Mouse (Mus musculus) embryonic facial prominence, embryonic 14.5 days (tissue): ENCODE measurements around the gene Gm10447. TPM values are rescaled to one million over a fixed set of nuclear protein-coding genes. Genes with fewer than 3 reads are reported as not detected.

Experiments
- ATAC-seq: fragments of 200-750 bp; cut with Nextera tagmentation; 2 replicates; pipeline ENCODE4 v1.8.0; 2017; ENCODE audit warnings: low read depth, moderate number of reproducible peaks, moderate TSS enrichment
- DNase-seq: peaks from one replicate; pipeline ENCODE4 v3.0.0-alpha.2; 2015; ENCODE audit warnings: low spot score
- H3K27ac ChIP-seq: fragments of 300-500 bp; sonication (generic); replicated peaks from 2 replicates; pipeline ENCODE4 v1.5.1; 2014; ENCODE audit warnings: low read depth, mild to moderate bottlenecking, low read length, moderate library complexity
- H3K27me3 ChIP-seq: fragments of 300-500 bp; sonication (generic); replicated peaks from 2 replicates; pipeline ENCODE4 v1.6.1; 2014; ENCODE audit warnings: low read length; ENCODE audit not compliant: control insufficient read depth, insufficient read depth
- H3K36me3 ChIP-seq: fragments of 300-500 bp; sonication (generic); 2 replicates; pipeline ENCODE4 v1.6.1; 2014; ENCODE audit warnings: low read length, mixed read lengths; ENCODE audit not compliant: control insufficient read depth, insufficient read depth
- H3K4me1 ChIP-seq: fragments of 300-500 bp; sonication (generic); 2 replicates; pipeline ENCODE4 v1.6.1; 2014; ENCODE audit warnings: antibody characterized with exemption, low read length; ENCODE audit not compliant: control insufficient read depth, insufficient read depth
- H3K4me2 ChIP-seq: fragments of 300-500 bp; sonication (generic); 2 replicates; pipeline ENCODE4 v1.6.1; 2014; ENCODE audit warnings: low read depth, mild to moderate bottlenecking, low read length, moderate library complexity, mixed read lengths
- H3K4me3 ChIP-seq: fragments of 300-500 bp; sonication (generic); 2 replicates; pipeline ENCODE4 v1.5.1; 2014; ENCODE audit warnings: low read depth, mild to moderate bottlenecking, low read length
- H3K9ac ChIP-seq: fragments of 300-500 bp; sonication (generic); 2 replicates; pipeline ENCODE4 v1.6.1; 2014; ENCODE audit warnings: low read depth, mild to moderate bottlenecking, low read length, moderate library complexity, mixed read lengths
- H3K9me3 ChIP-seq: fragments of 300-500 bp; sonication (generic); 2 replicates; pipeline ENCODE4 v1.6.1; 2016; ENCODE audit warnings: low read length; ENCODE audit not compliant: control insufficient read depth
- WGBS: fragments of 180-500 bp; shearing (Covaris S2); extraction: QIAGEN DNeasy Blood & Tissue Kit; methylation state at CpG from one replicate; pipeline ENCODE4 v1.1.7; 2014; 5-methylcytosine and 5-hydroxymethylcytosine counted together
- polyA plus RNA-seq: library from polyadenylated mRNA; unstranded; fragments of >200 nt; fragmentation: Nextera tagmentation; extraction: Ambion mirVana; gene quantifications from 2 replicates; pipeline ENCODE4 v1.2.1, GENCODE M21; 2014

The Gm10447 gene
- polyA plus RNA-seq, 1 experiment from 2014 or later = not detected

- ATAC-seq (no peak), DNase-seq (no peak)
- 0 out of 2 replicates have a peak, but pooled peaks cover 11% of the 10 kb centered on the region for H3K4me1 ChIP-seq
- H3K36me3 ChIP-seq = no peaks in the 10 kb centered on the region
- no peak overlapping the region for H3K27ac ChIP-seq
- no peak overlapping the region for H3K4me2 ChIP-seq
- H3K4me3 ChIP-seq = no peak overlapping the region
- H3K9ac ChIP-seq = no peak overlapping the region
- H3K9me3 ChIP-seq = no peaks in the 10 kb centered on the region
- WGBS = 65% methylated on average over 4 of the region's 4 CpGs
- peaks cover 56% of the 10 kb centered on the region for H3K27me3 ChIP-seq
These were observed 24.3 kb upstream of the Gm10447 start for GRCm38 (mm10) chr11:53481088-53481730.

GRCm38 (mm10) chr11:53479783-53480301, 22.9 kb upstream of the Gm10447 start, which contains the start of the genes Gm9945 and Sowaha:
Gene Gm9945, plus strand, starts transcription at chr11:53480166.
Gene Sowaha, minus strand, starts transcription at chr11:53480274.
- peak; percentile 89 for ATAC-seq
- H3K36me3 ChIP-seq = no peaks in the 10 kb centered on the region
- DNase-seq = peak; percentile 59
- 7% methylated on average over 21 of the region's 40 CpGs for whole genome bisulfite sequencing
- H3K27ac ChIP-seq = no peak within 1 kb of the TSS
- peak within 1 kb of the TSS; percentile 49 for H3K9ac ChIP-seq
- H3K27me3 ChIP-seq = peaks cover 59% of the 10 kb centered on the region
- H3K9me3 ChIP-seq = no peaks in the 10 kb centered on the region
- H3K4me1 ChIP-seq = 0 out of 2 replicates have a peak, but pooled peaks cover 11% of the 10 kb centered on the region
- H3K4me3 ChIP-seq = peak within 1 kb of the TSS; percentile 47
- H3K4me2 ChIP-seq = peak within 1 kb of the TSS; percentile 83

GRCm38 (mm10) chr11:53479171-53479782, 22.4 kb upstream of the Gm10447 start:
- H3K4me1 ChIP-seq = 0 out of 2 replicates have a peak, but pooled peaks cover 11% of the 10 kb centered on the region
- H3K9me3 ChIP-seq = no peaks in the 10 kb centered on the region
- H3K4me2 ChIP-seq = peak overlapping the region; percentile 83
- no peaks in the 10 kb centered on the region for H3K36me3 ChIP-seq
- peaks cover 64% of the 10 kb centered on the region for H3K27me3 ChIP-seq
- ATAC-seq (peak; percentile 13), DNase-seq (no peak)
- peak overlapping the region; percentile 49 for H3K9ac ChIP-seq
- H3K4me3 ChIP-seq = peak overlapping the region; percentile 47
- WGBS = 2% methylated on average over 16 of the region's 62 CpGs
- no peak overlapping the region for H3K27ac ChIP-seq

- WGBS = 10% methylated on average over 43 of the region's 79 CpGs
These were observed 21.7 kb upstream of the Gm10447 start for GRCm38 (mm10) chr11:53478383-53479170.

GRCm38 (mm10) chr11:53477833-53478232, 20.9 kb upstream of the Gm10447 start:
- Histone ChIP-seq H3K9ac (no peak overlapping the region), H3K4me3 (no peak overlapping the region), H3K4me1 (0 out of 2 replicates have a peak, but pooled peaks cover 11% of the 10 kb centered on the region), H3K9me3 (no peaks in the 10 kb centered on the region), H3K27me3 (peaks cover 72% of the 10 kb centered on the region), H3K36me3 (no peaks in the 10 kb centered on the region), H3K27ac (no peak overlapping the region), H3K4me2 (no peak overlapping the region)
- DNase-seq (no peak), ATAC-seq (no peak)
- 25% methylated on average over 7 of the region's 7 CpGs for WGBS

More at GRCm38 (mm10) chr11:53478383-53479170, 21.7 kb upstream of the Gm10447 start:
- Histone ChIP-seq H3K27ac (no peak overlapping the region), H3K4me2 (peak overlapping the region; percentile 83), H3K27me3 (peaks cover 70% of the 10 kb centered on the region), H3K9me3 (no peaks in the 10 kb centered on the region), H3K4me3 (peak overlapping the region; percentile 47), H3K36me3 (no peaks in the 10 kb centered on the region), H3K4me1 (0 out of 2 replicates have a peak, but pooled peaks cover 11% of the 10 kb centered on the region), H3K9ac (peak overlapping the region; percentile 49)
- ATAC-seq = peak; percentile 2; the same call in 1 of the 2 replicates
- DNase-seq = no peak

GRCm38 (mm10) chr11:53475620-53476019, 18.7 kb upstream of the Gm10447 start:
- Histone ChIP-seq H3K27me3 (peaks cover 65% of the 10 kb centered on the region), H3K4me2 (no peak overlapping the region; the same call in 1 of the 2 replicates), H3K4me1 (peaks cover 13% of the 10 kb centered on the region; the same call in 1 of the 2 replicates), H3K27ac (no peak overlapping the region), H3K36me3 (no peaks in the 10 kb centered on the region), H3K9me3 (no peaks in the 10 kb centered on the region), H3K4me3 (no peak overlapping the region), H3K9ac (no peak overlapping the region)
- 22% methylated on average over 8 of the region's 8 CpGs for WGBS
- no peak for DNase-seq
- no peak for ATAC-seq

- 86% methylated on average over 3 of the region's 3 CpGs for WGBS
- Histone ChIP-seq H3K27ac (no peak overlapping the region), H3K9ac (no peak overlapping the region), H3K4me2 (no peak overlapping the region), H3K9me3 (no peaks in the 10 kb centered on the region), H3K27me3 (peaks cover 42% of the 10 kb centered on the region), H3K36me3 (no peaks in the 10 kb centered on the region), H3K4me1 (peaks cover 13% of the 10 kb centered on the region), H3K4me3 (no peak overlapping the region)
- DNase-seq (no peak), ATAC-seq (no peak)
These were observed 15.8 kb upstream of the Gm10447 start for GRCm38 (mm10) chr11:53472709-53473108.
